Mouse (Mus musculus): ENCODE measurements around the gene Gm49336. TPM values are rescaled to one million over a fixed set of nuclear protein-coding genes. Genes with fewer than 3 reads are reported as not detected.

Gm49336 gene
- 43.9 and 46.7 TPM in 2 replicates for polyA plus RNA-seq (2015; fragmentation: Nextera tagmentation; extraction: Ambion mirVana)

- Histone ChIP-seq H3K27ac (replicated peaks) (peak within 1 kb of the TSS; percentile 97), H3K4me3 (replicated peaks) (peak within 1 kb of the TSS; percentile 72), H3K27me3 (replicated peaks) (no peaks in the 10 kb centered on the region), H3K9me3 (replicated peaks) (no peaks in the 10 kb centered on the region), H3K4me1 (peaks cover 31% of the 10 kb centered on the region), H3K9ac (replicated peaks) (peak within 1 kb of the TSS; percentile 98), H3K36me3 (no peaks in the 10 kb centered on the region), H3K4me2 (peak within 1 kb of the TSS; percentile 70)
- under 1% methylated on average over 62 of the region's 62 CpGs for WGBS
- peak; percentile 99 for ATAC-seq (ENCODE audit: low FRiP score)
Measured at GRCm38 (mm10) chr14:60251281-60252003, at the start of gene Gm49336, which contains the start of gene Nupl1. TSS of gene Gm49336 (minus strand) at chr14:60251507. TSS of gene Nupl1 (minus strand) at chr14:60251431.

GRCm38 (mm10) chr14:60301024-60301423 is 49.7 kb upstream of the Gm49336 start:
- Histone ChIP-seq H3K36me3 (peaks cover 47% of the 10 kb centered on the region), H3K27ac (replicated peaks) (no peak overlapping the region), H3K4me3 (replicated peaks) (no peak overlapping the region), H3K9ac (replicated peaks) (no peak overlapping the region), H3K4me1 (no peaks in the 10 kb centered on the region), H3K27me3 (replicated peaks) (no peaks in the 10 kb centered on the region), H3K4me2 (no peak overlapping the region), H3K9me3 (replicated peaks) (no peaks in the 10 kb centered on the region)
- ATAC-seq (ENCODE audit: low FRiP score), result no peak
- WGBS, result 63% methylated on average over 6 of the region's 6 CpGs

GRCm38 (mm10) chr14:60300224-60300991 is 49.1 kb upstream of the Gm49336 start:
- 76% methylated on average over 14 of the region's 14 CpGs for WGBS
- peaks cover 47% of the 10 kb centered on the region for H3K36me3 ChIP-seq
- no peak overlapping the region for H3K4me3 ChIP-seq (replicated peaks)
- H3K9me3 ChIP-seq (replicated peaks), result no peaks in the 10 kb centered on the region
- H3K4me2 ChIP-seq, result no peak overlapping the region
- H3K9ac ChIP-seq (replicated peaks), result no peak overlapping the region
- H3K4me1 ChIP-seq, result no peaks in the 10 kb centered on the region
- no peak overlapping the region for H3K27ac ChIP-seq (replicated peaks)
- no peaks in the 10 kb centered on the region for H3K27me3 ChIP-seq (replicated peaks)
- ATAC-seq (ENCODE audit: low FRiP score), result no peak

- ATAC-seq (ENCODE audit: low FRiP score), result no peak
- no peaks in the 10 kb centered on the region for H3K27me3 ChIP-seq (replicated peaks)
- peaks cover 46% of the 10 kb centered on the region for H3K36me3 ChIP-seq
- WGBS, result 97% methylated on average over 1 of the region's 1 CpGs
- H3K4me1 ChIP-seq, result no peaks in the 10 kb centered on the region
- no peaks in the 10 kb centered on the region for H3K9me3 ChIP-seq (replicated peaks)
- H3K4me2 ChIP-seq, result no peak overlapping the region
- H3K4me3 ChIP-seq (replicated peaks), result no peak overlapping the region
- no peak overlapping the region for H3K27ac ChIP-seq (replicated peaks)
- H3K9ac ChIP-seq (replicated peaks), result no peak overlapping the region
Measured at GRCm38 (mm10) chr14:60295531-60295930, 44.2 kb upstream of the Gm49336 start.

GRCm38 (mm10) chr14:60290363-60290762 is 39.1 kb upstream of the Gm49336 start:
- Histone ChIP-seq H3K9ac (replicated peaks) (no peak overlapping the region), H3K4me3 (replicated peaks) (no peak overlapping the region), H3K4me2 (no peak overlapping the region), H3K36me3 (peaks cover 32% of the 10 kb centered on the region), H3K9me3 (replicated peaks) (no peaks in the 10 kb centered on the region), H3K27me3 (replicated peaks) (no peaks in the 10 kb centered on the region), H3K4me1 (no peaks in the 10 kb centered on the region), H3K27ac (replicated peaks) (no peak overlapping the region)
- ATAC-seq (ENCODE audit: low FRiP score), result no peak
- WGBS, result 87% methylated on average over 4 of the region's 4 CpGs

GRCm38 (mm10) chr14:60286194-60286863 is 35.0 kb upstream of the Gm49336 start:
- Histone ChIP-seq H3K9ac (replicated peaks) (no peak overlapping the region), H3K27me3 (replicated peaks) (no peaks in the 10 kb centered on the region), H3K9me3 (replicated peaks) (no peaks in the 10 kb centered on the region), H3K36me3 (peaks cover 23% of the 10 kb centered on the region), H3K27ac (replicated peaks) (no peak overlapping the region), H3K4me3 (replicated peaks) (no peak overlapping the region), H3K4me1 (no peaks in the 10 kb centered on the region), H3K4me2 (no peak overlapping the region)
- 91% methylated on average over 7 of the region's 7 CpGs for WGBS
- no peak for ATAC-seq (ENCODE audit: low FRiP score)

GRCm38 (mm10) chr14:60275301-60276276 is 24.3 kb upstream of the Gm49336 start:
- no peak overlapping the region for H3K27ac ChIP-seq (replicated peaks)
- H3K9ac ChIP-seq (replicated peaks), result no peak overlapping the region
- H3K4me2 ChIP-seq, result no peak overlapping the region
- ATAC-seq (ENCODE audit: low FRiP score), result no peak
- 0 out of 2 replicates have a peak, but pooled peaks cover 3% of the 10 kb centered on the region for H3K4me1 ChIP-seq
- 0 out of 2 replicates have a peak, but pooled peaks cover 4% of the 10 kb centered on the region for H3K36me3 ChIP-seq
- 82% methylated on average over 7 of the region's 7 CpGs for WGBS
- H3K9me3 ChIP-seq (replicated peaks), result no peaks in the 10 kb centered on the region
- H3K27me3 ChIP-seq (replicated peaks), result no peaks in the 10 kb centered on the region
- no peak overlapping the region for H3K4me3 ChIP-seq (replicated peaks)

GRCm38 (mm10) chr14:60273346-60273745 is 22.0 kb upstream of the Gm49336 start:
- no peak overlapping the region for H3K27ac ChIP-seq (replicated peaks)
- 81% methylated on average over 6 of the region's 6 CpGs for WGBS
- no peak overlapping the region for H3K9ac ChIP-seq (replicated peaks)
- H3K4me2 ChIP-seq, result no peak overlapping the region
- H3K27me3 ChIP-seq (replicated peaks), result no peaks in the 10 kb centered on the region
- no peaks in the 10 kb centered on the region for H3K36me3 ChIP-seq
- no peak for ATAC-seq (ENCODE audit: low FRiP score)
- H3K9me3 ChIP-seq (replicated peaks), result no peaks in the 10 kb centered on the region
- H3K4me3 ChIP-seq (replicated peaks), result no peak overlapping the region
- 0 out of 2 replicates have a peak, but pooled peaks cover 10% of the 10 kb centered on the region for H3K4me1 ChIP-seq

- Histone ChIP-seq H3K4me2 (no peak overlapping the region), H3K36me3 (no peaks in the 10 kb centered on the region), H3K9me3 (replicated peaks) (no peaks in the 10 kb centered on the region), H3K27me3 (replicated peaks) (no peaks in the 10 kb centered on the region), H3K4me1 (peaks cover 29% of the 10 kb centered on the region), H3K4me3 (replicated peaks) (no peak overlapping the region), H3K27ac (replicated peaks) (no peak overlapping the region), H3K9ac (replicated peaks) (no peak overlapping the region)
- no peak for ATAC-seq (ENCODE audit: low FRiP score)
- WGBS, result 89% methylated on average over 6 of the region's 6 CpGs
Measured at GRCm38 (mm10) chr14:60269333-60269732, 18.0 kb upstream of the Gm49336 start.

GRCm38 (mm10) chr14:60264990-60265876 is 13.9 kb upstream of the Gm49336 start, which contains the start of gene Mtmr6:
TSS of gene Mtmr6 (plus strand) at chr14:60265228.
- peak within 1 kb of the TSS; percentile 90 for H3K27ac ChIP-seq (replicated peaks)
- no peaks in the 10 kb centered on the region for H3K36me3 ChIP-seq
- H3K4me1 ChIP-seq, result peaks cover 29% of the 10 kb centered on the region
- H3K4me3 ChIP-seq (replicated peaks), result peak within 1 kb of the TSS; percentile 92
- ATAC-seq (ENCODE audit: low FRiP score), result peak; percentile 99
- H3K9me3 ChIP-seq (replicated peaks), result no peaks in the 10 kb centered on the region
- no peaks in the 10 kb centered on the region for H3K27me3 ChIP-seq (replicated peaks)
- H3K4me2 ChIP-seq, result peak within 1 kb of the TSS; percentile 71
- WGBS, result under 1% methylated on average over 51 of the region's 51 CpGs
- peak within 1 kb of the TSS; percentile 84 for H3K9ac ChIP-seq (replicated peaks)
